18 mouse cellular contexts compared by ENCODE assay signal in genomic region chr12:105758911-105759310, GRCm38 (mm10). TPM values are rescaled to one million over a fixed set of nuclear protein-coding genes. Genes with fewer than 3 reads are reported as not detected.
DNase-seq lines count a peak whose midpoint lies in the region; ATAC-seq and TF ChIP-seq lines count a peak whose summit lies in the region.
"Had no signal": no experiment of that assay in that cellular context is flagged by ENCODE, and none has a peak within 500 bp of the region (broad histone marks: within the 10 kb centered on the region; RNA-seq: fewer than 3 reads in every experiment).

No protein-coding gene starts in this region.

- TF ChIP-seq EP300 in liver, postnatal 0 days (IDR thresholded peaks at IDR 0.05; ENCODE audit: low read depth) = no peak

- H3K4me1 ChIP-seq in liver, adult 2 months (ENCODE audit: control insufficient read depth, insufficient read depth, low read length) = peaks cover 18% of the 10 kb centered on the region; the same call in 1 of the 2 replicates
- H3K4me1 ChIP-seq in liver, postnatal 0 days (ENCODE audit: insufficient read depth) = peaks cover 5% of the 10 kb centered on the region

- H3K36me3 ChIP-seq in liver, adult 2 months (ENCODE audit: control insufficient read depth, insufficient read depth, low read length) = no peaks in the 10 kb centered on the region
- no peaks in the 10 kb centered on the region for H3K36me3 ChIP-seq in liver, postnatal 0 days (replicated peaks; ENCODE audit: insufficient read depth, low read length)
- H3K36me3 ChIP-seq: limb, embryonic 13.5 days had no signal

- no peak for ATAC-seq in liver, postnatal 0 days
- no peak for ATAC-seq in erythroid progenitor cell, adult 5-6 weeks (replicated peaks; ENCODE audit: low FRiP score, poor library complexity, severe bottlenecking)

- H3K27ac ChIP-seq in gastrocnemius, adult 2 months = peak overlapping the region; percentile 59; the same call in 1 of the 2 replicates
- H3K27ac ChIP-seq in liver, adult 2 months (replicated peaks; ENCODE audit: insufficient read depth, low read depth, low read length) = peak overlapping the region; percentile 100
- H3K27ac ChIP-seq in liver, postnatal 0 days (ENCODE audit: low read depth) = peak overlapping the region; percentile 71
- H3K27ac ChIP-seq: hindbrain, embryonic 14.5 days; layer of hippocampus, adult 2 months; left cerebral cortex, adult 2 months; limb, embryonic 13.5 days had no signal

- no peak for DNase-seq in gastrocnemius, adult 2 months
- DNase-seq in gastrocnemius, postnatal 36 days = no peak
- peak; percentile 93 for DNase-seq in liver, adult 2 months (ENCODE audit: extremely low read depth, low read depth, low spot score)
- no peak for DNase-seq in liver
- peak; percentile 31 to 62 for DNase-seq in kidney, postnatal 25 days
- no peak for DNase-seq in liver, postnatal 0 days
- DNase-seq in lung, adult 18-20 months = no peak
- DNase-seq: cerebellum, adult 11-12 months; cerebellum, postnatal 36 days; lung, postnatal 4 days; midbrain, embryonic 14.5 days; right cerebral cortex, adult 18-20 months had no signal

- 22% methylated on average over 2 of the region's 2 CpGs for WGBS in liver, adult 2 months
- 77% methylated on average over 2 of the region's 2 CpGs for WGBS in liver, postnatal 0 days (ENCODE audit: insufficient replicate concordance)

- TF ChIP-seq POLR2A in liver, adult 2 months (IDR thresholded peaks at IDR 0.05; ENCODE audit: extremely low read depth, insufficient read depth, low read length) = no peak

- no peak overlapping the region for H3K4me2 ChIP-seq in liver, postnatal 0 days (ENCODE audit: low read depth, low read length)
- H3K4me2 ChIP-seq: hindbrain, embryonic 14.5 days; limb, embryonic 13.5 days had no signal

- H3K9ac ChIP-seq in liver, adult 2 months (ENCODE audit: low read depth, low read length) = peak overlapping the region; percentile 72
- no peak overlapping the region for H3K9ac ChIP-seq in liver, postnatal 0 days (replicated peaks)
- H3K9ac ChIP-seq: hindbrain, embryonic 14.5 days; limb, embryonic 13.5 days had no signal

- no peak for TF ChIP-seq CTCF in gastrocnemius, adult 2 months (IDR thresholded peaks at IDR 0.05)
- no peak for TF ChIP-seq CTCF in liver, adult 2 months (IDR thresholded peaks at IDR 0.05; ENCODE audit: low read depth, low read length)
- TF ChIP-seq CTCF in liver, postnatal 0 days (IDR thresholded peaks at IDR 0.05; ENCODE audit: low read depth) = no peak

- H3K79me2 ChIP-seq in liver, adult 2 months (ENCODE audit: control insufficient read depth, insufficient read depth, low read length) = no peaks in the 10 kb centered on the region

- no peaks in the 10 kb centered on the region for H3K9me3 ChIP-seq in liver, postnatal 0 days (ENCODE audit: low read length)
- H3K9me3 ChIP-seq: limb, embryonic 13.5 days had no signal

- H3K4me3 ChIP-seq in gastrocnemius, adult 2 months = no peak overlapping the region
- no peak overlapping the region for H3K4me3 ChIP-seq in liver, adult 2 months (ENCODE audit: insufficient read depth, low read depth, low read length)
- no peak overlapping the region for H3K4me3 ChIP-seq in liver, postnatal 0 days (ENCODE audit: low read depth, low read length)
- H3K4me3 ChIP-seq: layer of hippocampus, adult 2 months; left cerebral cortex, adult 2 months; limb, embryonic 13.5 days had no signal

- H3K27me3 ChIP-seq in liver, adult 2 months (ENCODE audit: control insufficient read depth, insufficient read depth, low read length) = no peaks in the 10 kb centered on the region
- H3K27me3 ChIP-seq in liver, postnatal 0 days (ENCODE audit: insufficient read depth, low read length) = no peaks in the 10 kb centered on the region
- H3K27me3 ChIP-seq: limb, embryonic 13.5 days had no signal

- intact Hi-C loops in gastrocnemius, adult 2 months (cut with DNase I) = no loop called here
- intact Hi-C loops in gastrocnemius, postnatal 36 days (cut with DNase I) = no loop called here

RNA-seq across cellular contexts. Expression of gene Papola, which starts 25.6 kb away (rescaled TPM):
- 10 to 100 TPM; 70.0 to 88.1 TPM for total RNA-seq in gastrocnemius, adult 2 months (2021)
- total RNA-seq in gastrocnemius, postnatal 36 days (2021) = 10 to 100 TPM; 61.5 to 69.4 TPM
- 65.0 and 68.4 TPM in 2 replicates for total RNA-seq in liver, adult 2 months (2014; rRNA removed)
- polyA plus RNA-seq in liver, adult 2 months (2012; rRNA removed) = 40.0 and 42.0 TPM in 2 replicates
- 66.7 and 70.7 TPM in 2 replicates for polyA plus RNA-seq in liver, postnatal 0 days (2015; fragmentation: Nextera tagmentation; extraction: Ambion mirVana)
- total RNA-seq in erythroid progenitor cell, adult 5-6 weeks (2015; ENCODE audit: low replicate concordance) = 104 and 179 TPM in 2 replicates
- 74.6 and 104 TPM in 2 replicates for total RNA-seq in erythroid progenitor cell, adult 5-6 weeks (2017; ENCODE audit: low replicate concordance)

RNA-seq across cellular contexts. Expression of gene Ak7, which starts 53.1 kb away (rescaled TPM):
- total RNA-seq in gastrocnemius, adult 2 months (2021) = not detected
- not detected for total RNA-seq in gastrocnemius, postnatal 36 days (2021)
- total RNA-seq in liver, adult 2 months (2014; rRNA removed) = 0.09 and 0.13 TPM in 2 replicates
- 0.05 TPM in 1 of 2 replicates, not detected in the other for polyA plus RNA-seq in liver, adult 2 months (2012; rRNA removed)
- 0.18 and 0.21 TPM in 2 replicates for polyA plus RNA-seq in liver, postnatal 0 days (2015; fragmentation: Nextera tagmentation; extraction: Ambion mirVana)
- total RNA-seq in erythroid progenitor cell, adult 5-6 weeks (2015; ENCODE audit: low replicate concordance) = not detected in 2 replicates
- total RNA-seq in erythroid progenitor cell, adult 5-6 weeks (2017; ENCODE audit: low replicate concordance) = not detected in 2 replicates
- polyA plus RNA-seq: embryonic facial prominence, embryonic 11.5 days had no signal

Comparison
In these comparisons a context has a peak if more than half of its experiments do, and no peak if none do; other contexts are left out.
1. DNase-seq: peak in liver, adult 2 months (single experiment) and kidney, postnatal 25 days (2 of 2); none in gastrocnemius, adult 2 months (single experiment), gastrocnemius, postnatal 36 days (0 of 2), liver (single experiment), liver, postnatal 0 days (single experiment) and lung, adult 18-20 months (0 of 2).
2. Peak in every context shown above with its lines, with median percentiles within 50 percentile points of each other: H3K27ac ChIP-seq.